24 mouse cellular contexts compared by ENCODE assay signal in genomic region chr15:10366331-10366730, GRCm38 (mm10). TPM values are rescaled to one million over a fixed set of nuclear protein-coding genes. Genes with fewer than 3 reads are reported as not detected.
DNase-seq lines count a peak whose midpoint lies in the region; TF ChIP-seq lines count a peak whose summit lies in the region.
"Had no signal": no experiment of that assay in that cellular context is flagged by ENCODE, and none has a peak within 500 bp of the region (broad histone marks: within the 10 kb centered on the region; RNA-seq: fewer than 3 reads in every experiment).

No protein-coding gene starts in this region.

- H3K4me3 ChIP-seq in liver, adult 2 months (ENCODE audit: insufficient read depth, low read depth, low read length): no peak overlapping the region

- H3K9ac ChIP-seq in liver, adult 2 months (ENCODE audit: low read depth, low read length): no peak overlapping the region

- no peaks in the 10 kb centered on the region; the same call in 1 of the 2 replicates for H3K4me1 ChIP-seq in liver, adult 2 months (ENCODE audit: control insufficient read depth, insufficient read depth, low read length)

- no peak for TF ChIP-seq CTCF in liver, adult 2 months (IDR thresholded peaks at IDR 0.05; ENCODE audit: low read depth, low read length)

- TF ChIP-seq POLR2A in liver, adult 2 months (IDR thresholded peaks at IDR 0.05; ENCODE audit: extremely low read depth, insufficient read depth, low read length): no peak

- peak; percentile 91 for DNase-seq in liver, adult 2 months (ENCODE audit: extremely low read depth, low read depth, low spot score)
- no peak for DNase-seq in liver
- DNase-seq: adrenal gland, adult 2 months; adrenal gland, adult 8-10 months; adrenal gland, postnatal 10 days; adrenal gland, postnatal 14 days; adrenal gland, postnatal 25 days; adrenal gland, postnatal 36 days; B cell, adult 2 months; cerebellum, adult 11 months; cerebellum, adult 11-12 months; cerebellum, adult 18-20 months; cerebellum, adult 2 months had no signal

- H3K79me2 ChIP-seq in liver, adult 2 months (ENCODE audit: control insufficient read depth, insufficient read depth, low read length): peaks cover 2% of the 10 kb centered on the region; the same call in 1 of the 2 replicates

- WGBS in liver, adult 2 months: 55% methylated on average over 2 of the region's 2 CpGs

- H3K27ac ChIP-seq in liver, adult 2 months (replicated peaks; ENCODE audit: insufficient read depth, low read depth, low read length): no peak overlapping the region

- peaks cover 5% of the 10 kb centered on the region for H3K36me3 ChIP-seq in liver, adult 2 months (ENCODE audit: control insufficient read depth, insufficient read depth, low read length)
- H3K36me3 ChIP-seq: G1E had no signal

- no peaks in the 10 kb centered on the region for H3K27me3 ChIP-seq in liver, adult 2 months (ENCODE audit: control insufficient read depth, insufficient read depth, low read length)
- H3K27me3 ChIP-seq: CH12.LX had no signal

RNA-seq across cellular contexts. Expression of gene Agxt2, which starts 8.0 kb away (rescaled TPM):
- 123 and 136 TPM in 2 replicates for total RNA-seq in liver, adult 2 months (2014; rRNA removed)
- polyA plus RNA-seq in liver, adult 2 months (2012; rRNA removed): 58.0 and 66.4 TPM in 2 replicates
- total RNA-seq: CH12.LX, ES-E14, MEL had no signal
- polyA plus RNA-seq: activated CD4-positive, CD25-positive, alpha-beta regulatory T cell, adult 4 months; brain, embryonic 14.5 days; C2C12; CD4-positive, CD25-positive, alpha-beta regulatory T cell, adult 4 months; cerebellum, adult 2 months; G1E; Patski had no signal

RNA-seq across cellular contexts. Expression of gene Gm21973, which starts 41.2 kb away (rescaled TPM):
- total RNA-seq in liver, adult 2 months (2014; rRNA removed): 1.4 and 1.9 TPM in 2 replicates
- 0.59 TPM in 1 of 2 replicates, not detected in the other for polyA plus RNA-seq in liver, adult 2 months (2012; rRNA removed)
- total RNA-seq: adrenal gland, adult 18-20 months; adrenal gland, postnatal 10 days; adrenal gland, postnatal 25 days; adrenal gland, postnatal 36 days; adrenal gland, postnatal 4 days; CH12.LX; ES-E14; G1E; MEL had no signal
- polyA plus RNA-seq: activated CD4-positive, CD25-positive, alpha-beta regulatory T cell, adult 4 months; adrenal gland, adult 2 months; brain, embryonic 14.5 days; C2C12; CD4-positive, CD25-positive, alpha-beta regulatory T cell, adult 4 months; cerebellum, adult 2 months; G1E; Patski had no signal
